Mouse (Mus musculus): ENCODE data around the gene Lamb1.

GRCm38 (mm10) chr12:31239798-31240197, 25.2 kb upstream of the Lamb1 start:
- TF ChIP-seq MYOD1 (IDR thresholded peaks at IDR 0.05; ENCODE audit: control insufficient read depth, insufficient read length, low read depth) (no peak), CTCF (IDR thresholded peaks at IDR 0.05; ENCODE audit: control insufficient read depth, insufficient read depth, insufficient read length) (no peak)

Data from C2C12 (cell line).